Mouse (Mus musculus) neutrophil, adult 65 days (primary cell): ENCODE measurements around the gene Pkdcc. TPM values are rescaled to one million over a fixed set of nuclear protein-coding genes. Genes with fewer than 3 reads are reported as not detected.

Source experiments
- total RNA-seq: library from RNA; stranded (reverse); gene quantifications from 2 replicates; pipeline ENCODE4 v1.2.4, GENCODE M21; 2023

Pkdcc gene
- 3.2 and 3.5 TPM in 2 replicates for total RNA-seq

DNA sequence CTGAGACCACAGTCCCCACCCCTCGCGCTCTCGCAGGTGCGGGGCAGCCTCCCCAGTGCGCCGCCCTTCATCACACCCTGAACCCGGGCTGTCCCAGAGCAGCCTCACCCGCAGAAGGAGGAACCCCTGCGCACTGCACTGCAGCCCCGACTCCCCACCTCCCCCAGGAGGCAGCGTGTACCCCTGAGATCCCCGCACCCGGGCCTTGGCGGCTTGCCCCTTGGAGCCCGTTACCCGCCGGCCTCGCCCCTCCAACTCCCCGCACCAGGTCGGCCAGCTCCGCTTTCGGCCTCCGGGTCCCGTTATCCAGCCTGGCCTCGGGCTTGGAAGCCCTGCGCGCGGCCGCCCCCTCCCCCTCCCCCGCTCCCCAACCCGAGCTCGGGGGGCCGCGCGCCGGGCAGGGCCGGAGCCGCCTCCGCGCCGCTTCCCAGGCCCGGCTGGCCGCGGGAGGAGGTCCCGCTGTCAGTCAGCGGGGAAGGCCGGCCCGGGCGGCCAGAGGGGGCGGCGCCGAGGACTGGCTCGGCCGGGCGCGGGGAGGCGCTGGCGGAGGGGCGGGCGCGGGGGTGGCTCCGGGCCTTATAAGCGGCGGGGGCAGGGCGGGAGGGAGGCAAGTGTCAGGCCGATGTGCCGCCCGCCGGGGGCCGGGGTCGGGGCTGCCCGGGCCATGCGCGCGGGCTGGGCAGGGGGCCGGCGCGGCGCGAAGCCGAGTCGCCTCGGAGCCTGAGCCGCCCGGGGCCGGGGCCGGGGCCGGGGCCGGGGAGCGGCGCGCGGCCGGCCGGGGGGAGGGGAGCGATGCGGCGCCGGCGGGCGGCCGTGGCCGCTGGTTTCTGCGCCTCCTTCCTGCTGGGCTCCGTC is at the start of gene Pkdcc:
TSS of gene Pkdcc (plus strand) at position 619 of the 855 bp plus-strand sequence.

Other genes starting within 250 kb of the Pkdcc start
- 16.7 and 21.7 TPM in 2 replicates for gene Eml4, start 135.6 kb downstream of the Pkdcc start, total RNA-seq